Mouse (Mus musculus) cerebellum, adult 2 months (tissue): ENCODE data around the gene Pebp1.

Experiments used
- CTCF ChIP-seq: fragments of 200-500 bp; IDR thresholded peaks from 2 replicates; pipeline ENCODE4 v1.5.1; 2011; ENCODE audit warnings: low read depth, mild to moderate bottlenecking, control low read depth, low read length, moderate library complexity, borderline replicate concordance; ENCODE audit not compliant: insufficient read depth
- POLR2A ChIP-seq: fragments of 200-500 bp; IDR thresholded peaks from 2 replicates; pipeline ENCODE4 v1.6.1; 2011; ENCODE audit warnings: low read length, control low read depth, borderline replicate concordance; ENCODE audit not compliant: insufficient read depth

DNA sequence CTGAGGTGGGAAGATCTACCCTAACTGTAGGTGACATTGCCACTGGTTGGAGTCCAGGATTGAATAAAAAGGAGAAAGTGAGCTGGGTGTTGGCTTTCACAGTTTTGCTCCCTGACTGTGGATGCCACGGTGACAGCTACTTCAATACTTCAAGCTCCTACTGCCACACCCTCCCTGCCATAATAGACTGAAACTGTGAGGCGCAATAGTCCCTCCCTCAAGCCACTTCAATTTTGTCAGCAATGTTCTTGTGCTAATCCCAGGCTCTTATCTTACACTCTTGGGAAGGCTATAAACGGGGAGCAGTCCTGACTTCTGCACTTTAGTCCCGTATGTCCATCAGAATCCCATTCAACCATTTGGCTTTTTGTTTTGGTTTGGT is 7.8 kb downstream of the Pebp1 start:
- TF ChIP-seq POLR2A (no peak), CTCF (no peak)
